Mouse (Mus musculus) liver, adult 2 months (tissue): ENCODE measurements around the gene Mcf2.

Experiments
- CTCF ChIP-seq: fragments of 200-500 bp; IDR thresholded peaks from 2 replicates; pipeline ENCODE4 v1.5.1; 2011; ENCODE audit warnings: low read depth, low read length, control low read depth
- POLR2A ChIP-seq: fragments of 200-500 bp; IDR thresholded peaks from 2 replicates; pipeline ENCODE4 v1.6.1; 2011; ENCODE audit warnings: low read length, control low read depth; ENCODE audit not compliant: insufficient read depth; ENCODE audit errors: extremely low read depth

DNA sequence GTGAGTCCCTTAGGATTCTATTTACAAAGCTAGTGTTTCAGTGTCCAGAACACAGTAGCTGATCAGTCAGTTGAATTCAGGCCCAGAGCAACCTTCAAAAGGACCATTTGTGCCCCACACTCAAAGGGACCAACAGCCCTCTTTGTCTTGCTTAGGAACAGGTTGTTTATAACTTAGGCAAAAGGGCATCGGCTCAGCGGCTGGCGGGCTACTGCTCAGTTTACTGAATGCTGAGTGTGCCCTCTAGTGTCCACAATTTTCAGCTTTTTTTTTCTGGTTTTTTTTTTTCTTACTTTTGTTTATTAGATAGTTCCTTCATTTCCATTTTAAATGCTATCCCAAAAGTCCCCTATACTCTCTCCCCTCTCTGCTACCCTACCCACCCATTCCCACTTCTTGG is 152.2 kb downstream of the Mcf2 start:
- TF ChIP-seq CTCF (peak; percentile 39; the same call in 1 of the 2 replicates), POLR2A (no peak)
